Mouse (Mus musculus) liver, embryonic 14.5 days (tissue): ENCODE measurements at regions not wholly inside any gene's neighbourhood (a gene's known extent, or its start where the extent isn't known, plus 50 kb on each side); places are given as distances from the start of the nearest gene placed in this dataset.

Source experiments
- ATAC-seq: fragments of 200-750 bp; cut with Nextera tagmentation; 2 replicates; pipeline ENCODE4 v1.8.0; 2017; ENCODE audit warnings: moderate number of reproducible peaks, mild to moderate bottlenecking, moderate library complexity; ENCODE audit not compliant: insufficient read depth
- DNase-seq, 3 experiments: peaks; one replicate each; pipeline ENCODE4 v3.0.0-alpha.2; 2012 to 2013; ENCODE audit warnings: low read depth in 3 of 3, low spot score in 3 of 3
- H3K27ac ChIP-seq: fragments of 300-500 bp; sonication (generic); 2 replicates; pipeline ENCODE4 v1.5.1; 2014; ENCODE audit warnings: moderate library complexity, mild to moderate bottlenecking, control low read depth, inconsistent platforms
- H3K27me3 ChIP-seq: fragments of 300-500 bp; sonication (generic); 2 replicates; pipeline ENCODE4 v1.6.1; 2014; ENCODE audit warnings: mild to moderate bottlenecking, low read length, moderate library complexity; ENCODE audit not compliant: control insufficient read depth, insufficient read depth
- H3K36me3 ChIP-seq: fragments of 300-500 bp; sonication (generic); replicated peaks from 2 replicates; pipeline ENCODE4 v1.6.1; 2014; ENCODE audit warnings: low read depth; ENCODE audit not compliant: control insufficient read depth, insufficient read depth
- H3K4me1 ChIP-seq, 2 experiments: fragments of 200-500 bp in 1 of 2; fragments of 300-500 bp in 1 of 2; sonication (generic) in 1 of 2; replicated peaks; 2 replicates each; pipeline ENCODE4 v1.6.1; 2012 to 2014; ENCODE audit warnings: antibody characterized with exemption in 1 of 2, inconsistent platforms in 1 of 2, low read length in 1 of 2; ENCODE audit not compliant: control insufficient read depth in 2 of 2, insufficient read depth in 2 of 2
- H3K4me2 ChIP-seq: fragments of 300-500 bp; sonication (generic); 2 replicates; pipeline ENCODE4 v1.6.1; 2014; ENCODE audit warnings: low read depth, mild to moderate bottlenecking, control low read depth, moderate library complexity
- H3K4me3 ChIP-seq, 2 experiments: fragments of 200-500 bp in 1 of 2; fragments of 300-500 bp in 1 of 2; sonication (generic) in 1 of 2; 2 replicates each; pipeline ENCODE4 v1.5.1; 2012 to 2014; ENCODE audit warnings: low read depth in 2 of 2, low read length in 2 of 2, mild to moderate bottlenecking in 2 of 2, control low read depth in 1 of 2, inconsistent platforms in 1 of 2, moderate library complexity in 1 of 2; ENCODE audit not compliant: insufficient read depth in 1 of 2
- H3K9ac ChIP-seq: fragments of 300-500 bp; sonication (generic); replicated peaks from 2 replicates; pipeline ENCODE4 v1.6.1; 2014; ENCODE audit warnings: mild to moderate bottlenecking, control low read depth, moderate library complexity
- H3K9me3 ChIP-seq: fragments of 300-500 bp; sonication (generic); 2 replicates; pipeline ENCODE4 v1.6.1; 2016; ENCODE audit warnings: low read length, mixed read lengths; ENCODE audit not compliant: control insufficient read depth
- CTCF ChIP-seq: IDR thresholded peaks from 2 replicates; pipeline ENCODE4 v1.5.1; 2016; ENCODE audit warnings: antibody characterized with exemption, low read depth, control low read depth
- EP300 ChIP-seq: IDR thresholded peaks from 2 replicates; pipeline ENCODE4 v1.6.1; 2016; ENCODE audit warnings: antibody characterized with exemption, low read depth
- WGBS: fragments of 180-500 bp; shearing (Covaris S2); extraction: QIAGEN DNeasy Blood & Tissue Kit; methylation state at CpG from one replicate; pipeline ENCODE4 v1.1.7; 2014; ENCODE audit not compliant: insufficient replicate concordance; 5-methylcytosine and 5-hydroxymethylcytosine counted together

DNA sequence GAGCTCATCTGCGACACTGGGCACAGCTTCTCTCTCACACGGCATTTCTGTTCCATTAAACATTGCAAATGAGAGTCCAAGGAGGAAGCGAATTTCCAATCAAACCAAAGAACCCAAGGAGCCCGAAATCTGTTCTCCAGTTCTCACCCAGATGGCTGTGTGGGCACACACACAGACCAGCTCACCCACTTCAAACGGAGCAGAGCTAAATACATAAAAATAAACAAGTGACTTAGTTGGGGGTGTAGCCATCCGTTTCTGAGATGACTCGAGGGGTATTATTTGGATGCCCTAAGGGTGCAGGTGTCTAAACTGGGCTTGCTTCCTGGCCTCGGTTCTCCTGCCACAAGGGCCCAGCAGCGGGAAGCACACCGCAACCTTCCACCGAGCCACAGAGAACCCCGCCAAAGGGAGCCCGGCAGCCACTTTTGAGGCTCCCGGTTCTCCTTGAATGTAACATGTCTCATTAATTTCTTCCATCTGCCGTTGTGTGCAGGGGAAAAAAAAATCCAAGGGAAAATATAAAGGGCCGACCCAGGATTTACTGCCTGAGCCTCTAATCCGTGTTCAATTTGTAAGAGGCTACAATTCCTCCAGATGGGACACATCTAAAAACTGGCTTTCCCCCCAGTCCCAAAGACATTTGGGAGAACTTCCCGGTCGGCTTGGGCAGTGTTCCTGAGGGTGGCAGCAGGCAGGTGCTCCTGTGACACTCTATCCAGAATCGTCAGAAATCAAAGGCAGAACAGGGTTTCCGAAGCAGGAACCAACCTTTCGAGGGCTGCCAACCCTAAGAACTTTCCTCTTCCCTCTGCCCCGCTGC is 598.6 kb upstream of the Gm10131 start:
- no peak overlapping the region for H3K4me3 ChIP-seq
- TF ChIP-seq EP300: no peak
- TF ChIP-seq CTCF: no peak
- H3K36me3 ChIP-seq: no peaks in the 10 kb centered on the region
- H3K27me3 ChIP-seq: no peaks in the 10 kb centered on the region
- H3K4me1 ChIP-seq: no peaks in the 10 kb centered on the region
- no peak overlapping the region for H3K9ac ChIP-seq
- no peak for ATAC-seq
- H3K27ac ChIP-seq: no peak overlapping the region
- DNase-seq: no peak
- 69% methylated on average over 23 of the region's 23 CpGs for WGBS
- no peaks in the 10 kb centered on the region for H3K9me3 ChIP-seq
- no peak overlapping the region for H3K4me2 ChIP-seq

- Histone ChIP-seq H3K4me1 (no peaks in the 10 kb centered on the region), H3K36me3 (no peaks in the 10 kb centered on the region), H3K27me3 (no peaks in the 10 kb centered on the region), H3K27ac (no peak overlapping the region), H3K4me2 (no peak overlapping the region), H3K9ac (no peak overlapping the region), H3K4me3 (no peak overlapping the region), H3K9me3 (no peaks in the 10 kb centered on the region)
- TF ChIP-seq CTCF (no peak), EP300 (no peak)
- 59% methylated on average over 11 of the region's 11 CpGs for WGBS
- DNase-seq (no peak), ATAC-seq (no peak)
Observed at GRCm38 (mm10) chr8:34709316-34709715, 597.8 kb upstream of the Gm10131 start.

- ATAC-seq: no peak
- DNase-seq: no peak
- WGBS: 47% methylated on average over 8 of the region's 8 CpGs
- no peak overlapping the region for H3K4me3 ChIP-seq
- H3K4me1 ChIP-seq: no peaks in the 10 kb centered on the region
- H3K9me3 ChIP-seq: no peaks in the 10 kb centered on the region
- H3K9ac ChIP-seq: no peak overlapping the region
- no peak overlapping the region for H3K4me2 ChIP-seq
- H3K36me3 ChIP-seq: no peaks in the 10 kb centered on the region
- TF ChIP-seq EP300 (no peak), CTCF (no peak)
- H3K27me3 ChIP-seq: no peaks in the 10 kb centered on the region
- H3K27ac ChIP-seq: no peak overlapping the region
Observed at GRCm38 (mm10) chr8:34703351-34703750, 591.8 kb upstream of the Gm10131 start.

DNA sequence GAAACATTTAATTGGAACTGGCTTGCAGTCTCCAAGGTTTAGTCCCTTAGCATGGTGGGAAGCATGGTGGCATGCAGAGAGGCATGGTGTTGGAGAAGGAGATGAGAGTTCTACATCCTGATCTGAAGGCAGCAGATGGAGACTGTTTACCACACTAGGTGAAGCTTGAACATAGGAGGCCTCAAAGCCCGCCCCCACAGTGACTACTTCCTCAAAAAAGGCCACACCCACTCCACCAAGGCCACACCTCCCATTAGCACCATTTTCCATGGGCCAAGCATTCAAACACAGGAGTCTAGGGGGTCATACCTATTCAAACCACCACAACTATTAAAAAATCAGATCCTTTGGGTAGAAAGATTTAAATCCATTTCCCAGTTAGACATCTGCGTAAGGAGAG is 591.3 kb upstream of the Gm10131 start:
- Histone ChIP-seq H3K4me1 (no peaks in the 10 kb centered on the region), H3K27ac (no peak overlapping the region), H3K9ac (no peak overlapping the region), H3K4me3 (no peak overlapping the region), H3K9me3 (no peaks in the 10 kb centered on the region), H3K4me2 (no peak overlapping the region), H3K27me3 (no peaks in the 10 kb centered on the region), H3K36me3 (no peaks in the 10 kb centered on the region)
- ATAC-seq (no peak), DNase-seq (no peak)
- TF ChIP-seq EP300: no peak
- TF ChIP-seq CTCF: no peak
- WGBS: 66% methylated on average over 2 of the region's 2 CpGs

DNA sequence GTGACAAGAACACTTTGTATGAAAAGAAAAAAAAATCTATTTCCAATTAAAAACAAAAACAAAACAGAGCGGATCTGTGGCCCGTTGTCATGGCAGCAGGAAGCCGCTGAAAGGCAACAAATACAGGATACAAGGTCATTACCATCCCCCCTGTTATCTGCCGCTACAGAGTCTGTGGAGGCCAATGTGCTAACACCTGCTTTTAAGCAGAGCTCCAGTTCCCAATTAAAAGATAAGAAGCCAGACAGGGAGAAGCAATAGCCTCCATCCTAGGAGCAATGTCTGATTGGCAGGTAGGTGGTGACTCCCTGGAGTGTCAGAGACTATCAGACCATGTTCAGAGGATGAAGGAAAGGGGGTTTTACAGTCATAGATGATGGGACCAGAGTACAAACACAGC is 587.5 kb upstream of the Gm10131 start:
- Histone ChIP-seq H3K36me3 (no peaks in the 10 kb centered on the region), H3K4me1 (no peaks in the 10 kb centered on the region), H3K4me3 (no peak overlapping the region), H3K27ac (no peak overlapping the region), H3K4me2 (no peak overlapping the region), H3K9ac (no peak overlapping the region), H3K9me3 (no peaks in the 10 kb centered on the region), H3K27me3 (no peaks in the 10 kb centered on the region)
- ATAC-seq (no peak), DNase-seq (no peak)
- no peak for TF ChIP-seq CTCF
- no peak for TF ChIP-seq EP300
- WGBS: 45% methylated on average over 4 of the region's 4 CpGs
